Mouse (Mus musculus) CH12.LX (cell line): ENCODE data around the gene Rhoq. TPM values are rescaled to one million over a fixed set of nuclear protein-coding genes. Genes with fewer than 3 reads are reported as not detected.

ENCODE experiments used
- DNase-seq: peaks from one replicate; pipeline ENCODE4 v3.0.0-alpha.2; 2013; ENCODE audit errors: extremely low read depth
- H3K27ac ChIP-seq: 2 replicates; pipeline ENCODE4 v1.5.1; 2012; ENCODE audit warnings: low read depth, mild to moderate bottlenecking, control low read depth, moderate library complexity; ENCODE audit not compliant: insufficient read depth
- H3K27me3 ChIP-seq: replicated peaks from 2 replicates; pipeline ENCODE3; 2012; ENCODE audit warnings: inconsistent platforms
- H3K36me3 ChIP-seq, 2 experiments: replicated peaks in 1 of 2; 2 replicates each; pipeline versions ENCODE3 to v1.6.1; 2012; ENCODE audit warnings: inconsistent platforms in 1 of 2, low read length in 1 of 2, mild to moderate bottlenecking in 1 of 2, mixed read lengths in 1 of 2, moderate library complexity in 1 of 2; ENCODE audit not compliant: control insufficient read depth in 1 of 2, insufficient read depth in 1 of 2
- H3K4me1 ChIP-seq, 2 experiments: 2 replicates each; pipeline ENCODE4 v1.6.1; 2012; ENCODE audit warnings: inconsistent platforms in 1 of 2, moderate library complexity in 1 of 2; ENCODE audit not compliant: insufficient read depth in 2 of 2, control insufficient read depth in 1 of 2
- H3K4me2 ChIP-seq: 2 replicates; pipeline ENCODE4 v1.6.1; 2012; ENCODE audit warnings: low read depth, mild to moderate bottlenecking, control low read depth; ENCODE audit not compliant: poor library complexity, insufficient read depth, severe bottlenecking
- H3K4me3 ChIP-seq, 3 experiments: fragments of 150-350 bp in 1 of 3; sonication (generic) in 1 of 3; replicated peaks in 1 of 3; 2 replicates each; pipeline versions ENCODE3 to v1.5.1; 2011 to 2012; ENCODE audit warnings: low read depth in 2 of 3, low read length in 2 of 3, mild to moderate bottlenecking in 2 of 3, moderate library complexity in 2 of 3, control low read depth in 1 of 3, improper control_type of control experiment in 1 of 3, inconsistent platforms in 1 of 3, mixed read lengths in 1 of 3; ENCODE audit not compliant: poor library complexity in 1 of 3
- H3K79me2 ChIP-seq: replicated peaks from 2 replicates; pipeline ENCODE4 v1.6.1; 2012; ENCODE audit warnings: mild to moderate bottlenecking, moderate library complexity; ENCODE audit not compliant: control insufficient read depth, poor library complexity, insufficient read depth, severe bottlenecking; ENCODE audit errors: extremely low read depth
- H3K9ac ChIP-seq: 2 replicates; pipeline ENCODE4 v1.6.1; 2012; ENCODE audit warnings: low read depth, mild to moderate bottlenecking, control low read depth, moderate library complexity; ENCODE audit not compliant: insufficient read depth
- H3K9me3 ChIP-seq: replicated peaks from 2 replicates; pipeline ENCODE3; 2012; ENCODE audit warnings: low read length, inconsistent platforms, mixed read lengths
- BHLHE40 ChIP-seq: IDR thresholded peaks from 2 replicates; pipeline ENCODE4 v1.6.1; 2011; ENCODE audit warnings: mild to moderate bottlenecking, low read depth, low read length, improper control_type of control experiment
- CHD1 ChIP-seq: IDR thresholded peaks from 2 replicates; pipeline ENCODE4 v1.6.1; 2012; ENCODE audit warnings: low read depth, low read length, improper control_type of control experiment, inconsistent platforms
- CHD2 ChIP-seq: IDR thresholded peaks from 2 replicates; pipeline ENCODE4 v1.6.1; 2011; ENCODE audit warnings: low read length, improper control_type of control experiment
- CTCF ChIP-seq, 2 experiments: IDR thresholded peaks in 1 of 2; conservative IDR thresholded peaks in 1 of 2; 2 replicates each; pipeline ENCODE4 v1.5.1; 2011 to 2012; ENCODE audit warnings: low read depth in 2 of 2, low read length in 2 of 2, improper control_type of control experiment in 1 of 2, inconsistent platforms in 1 of 2, mild to moderate bottlenecking in 1 of 2, moderate library complexity in 1 of 2
- E2F4 ChIP-seq: IDR thresholded peaks from 2 replicates; pipeline ENCODE4 v1.6.1; 2011; ENCODE audit warnings: low read depth, low read length, improper control_type of control experiment; ENCODE audit not compliant: insufficient replicate concordance
- ELF1 ChIP-seq: IDR thresholded peaks from 2 replicates; pipeline ENCODE4 v1.6.1; 2014; ENCODE audit warnings: low read depth, mild to moderate bottlenecking, inconsistent platforms, low read length, improper control_type of control experiment
- EP300 ChIP-seq: IDR thresholded peaks from 2 replicates; pipeline ENCODE4 v1.6.1; 2011; ENCODE audit warnings: low read length, improper control_type of control experiment
- ETS1 ChIP-seq: conservative IDR thresholded peaks from 2 replicates; pipeline ENCODE4 v1.6.1; 2012; ENCODE audit warnings: low read depth, mild to moderate bottlenecking, inconsistent platforms, low read length, improper control_type of control experiment, moderate library complexity
- GABPA ChIP-seq: IDR thresholded peaks from 2 replicates; pipeline ENCODE4 v1.6.1; 2012; ENCODE audit warnings: low read depth, low read length, improper control_type of control experiment, inconsistent platforms; ENCODE audit not compliant: insufficient replicate concordance
- HCFC1 ChIP-seq: IDR thresholded peaks from 2 replicates; pipeline ENCODE4 v1.6.1; 2012; ENCODE audit warnings: low read depth, mild to moderate bottlenecking, inconsistent platforms, low read length, improper control_type of control experiment
- IRF4 ChIP-seq: IDR thresholded peaks from 2 replicates; pipeline ENCODE4 v1.6.1; 2014; ENCODE audit warnings: low read depth, mild to moderate bottlenecking, inconsistent platforms, low read length, improper control_type of control experiment
- JUN ChIP-seq: IDR thresholded peaks from 2 replicates; pipeline ENCODE4 v1.6.1; 2011; ENCODE audit warnings: low read depth, mild to moderate bottlenecking, low read length, improper control_type of control experiment, moderate library complexity; ENCODE audit not compliant: insufficient read depth
- JUND ChIP-seq: conservative IDR thresholded peaks from 2 replicates; pipeline ENCODE4 v1.6.1; 2011; ENCODE audit warnings: low read depth, low read length, improper control_type of control experiment
- KAT2A ChIP-seq: IDR thresholded peaks from 2 replicates; pipeline ENCODE4 v1.6.1; 2012; ENCODE audit warnings: low read length, improper control_type of control experiment, inconsistent platforms; ENCODE audit not compliant: insufficient replicate concordance
- MAFK ChIP-seq: IDR thresholded peaks from 2 replicates; pipeline ENCODE4 v1.6.1; 2011; ENCODE audit warnings: low read length, improper control_type of control experiment; ENCODE audit not compliant: insufficient replicate concordance
- MAX ChIP-seq: IDR thresholded peaks from 2 replicates; pipeline ENCODE4 v1.6.1; 2011; ENCODE audit warnings: low read length, improper control_type of control experiment
- MAZ ChIP-seq: IDR thresholded peaks from 2 replicates; pipeline ENCODE4 v1.6.1; 2012; ENCODE audit warnings: low read depth, mild to moderate bottlenecking, inconsistent platforms, low read length, improper control_type of control experiment, moderate library complexity
- MEF2A ChIP-seq: IDR thresholded peaks from 2 replicates; pipeline ENCODE4 v1.6.1; 2014; ENCODE audit warnings: low read depth, mild to moderate bottlenecking, inconsistent platforms, low read length, improper control_type of control experiment, borderline replicate concordance
- MXI1 ChIP-seq: IDR thresholded peaks from 2 replicates; pipeline ENCODE4 v1.6.1; 2011; ENCODE audit warnings: mild to moderate bottlenecking, low read depth, low read length, improper control_type of control experiment
- MYC ChIP-seq: IDR thresholded peaks from 2 replicates; pipeline ENCODE4 v1.6.1; 2011; ENCODE audit warnings: low read depth, mild to moderate bottlenecking, improper control_type of control experiment, low read length
- NELFE ChIP-seq: IDR thresholded peaks from 2 replicates; pipeline ENCODE4 v1.6.1; 2011; ENCODE audit warnings: low read depth, low read length, improper control_type of control experiment
- NRF1 ChIP-seq: IDR thresholded peaks from 2 replicates; pipeline ENCODE4 v1.6.1; 2014; ENCODE audit warnings: low read depth, mild to moderate bottlenecking, inconsistent platforms, low read length, improper control_type of control experiment, moderate library complexity
- PAX5 ChIP-seq: IDR thresholded peaks from 2 replicates; pipeline ENCODE4 v1.6.1; 2012; ENCODE audit warnings: low read length, inconsistent platforms, mixed read lengths
- POLR2A ChIP-seq: IDR thresholded peaks from 2 replicates; pipeline ENCODE4 v1.6.1; 2011; ENCODE audit warnings: low read depth, mild to moderate bottlenecking, improper control_type of control experiment, low read length
- POLR2AphosphoS2 ChIP-seq: IDR thresholded peaks from 2 replicates; pipeline ENCODE4 v1.6.1; 2011; ENCODE audit warnings: low read depth, low read length, improper control_type of control experiment
- RAD21 ChIP-seq: IDR thresholded peaks from 2 replicates; pipeline ENCODE4 v1.6.1; 2011; ENCODE audit warnings: low read depth, mild to moderate bottlenecking, low read length, improper control_type of control experiment, moderate library complexity
- RCOR1 ChIP-seq: conservative IDR thresholded peaks from 2 replicates; pipeline ENCODE4 v1.6.1; 2012; ENCODE audit warnings: low read depth, mild to moderate bottlenecking, inconsistent platforms, low read length, improper control_type of control experiment
- SIN3A ChIP-seq: IDR thresholded peaks from 2 replicates; pipeline ENCODE4 v1.6.1; 2012; ENCODE audit warnings: low read length, improper control_type of control experiment, inconsistent platforms
- SMC3 ChIP-seq: IDR thresholded peaks from 2 replicates; pipeline ENCODE4 v1.6.1; 2011; ENCODE audit warnings: low read depth, low read length, improper control_type of control experiment
- TBP ChIP-seq: conservative IDR thresholded peaks from 2 replicates; pipeline ENCODE4 v1.6.1; 2011; ENCODE audit warnings: low read depth, low read length, improper control_type of control experiment
- TCF12 ChIP-seq: IDR thresholded peaks from 2 replicates; pipeline ENCODE4 v1.6.1; 2014; ENCODE audit warnings: low read depth, mild to moderate bottlenecking, inconsistent platforms, low read length, improper control_type of control experiment
- UBTF ChIP-seq: IDR thresholded peaks from 2 replicates; pipeline ENCODE4 v1.6.1; 2012; ENCODE audit warnings: low read depth, mild to moderate bottlenecking, inconsistent platforms, low read length, improper control_type of control experiment, moderate library complexity
- USF1 ChIP-seq: IDR thresholded peaks from 2 replicates; pipeline ENCODE4 v1.6.1; 2014; ENCODE audit warnings: low read depth, mild to moderate bottlenecking, inconsistent platforms, low read length, improper control_type of control experiment
- USF2 ChIP-seq: conservative IDR thresholded peaks from 2 replicates; pipeline ENCODE4 v1.6.1; 2011; ENCODE audit warnings: low read depth, low read length, improper control_type of control experiment
- ZC3H11A ChIP-seq: IDR thresholded peaks from 2 replicates; pipeline ENCODE4 v1.6.1; 2012; ENCODE audit warnings: low read depth, mild to moderate bottlenecking, inconsistent platforms, low read length, improper control_type of control experiment
- ZKSCAN1 ChIP-seq: IDR thresholded peaks from 2 replicates; pipeline ENCODE4 v1.6.1; 2012; ENCODE audit warnings: low read depth, inconsistent platforms, low read length, improper control_type of control experiment, borderline replicate concordance
- ZMIZ1 ChIP-seq: IDR thresholded peaks from 2 replicates; pipeline ENCODE4 v1.6.1; 2012; ENCODE audit warnings: low read depth, mild to moderate bottlenecking, inconsistent platforms, low read length, improper control_type of control experiment
- ZNF384 ChIP-seq: IDR thresholded peaks from 2 replicates; pipeline ENCODE4 v1.6.1; 2012; ENCODE audit warnings: low read depth, low read length, improper control_type of control experiment, inconsistent platforms
- dilution Hi-C: fragments of 300-500 bp; cut with MboI; formaldehyde crosslinking; loops from 2 replicates; pipeline ENCODE4 v1.14.3; 2020; ENCODE audit warnings: low sequenced_read_pairs; ENCODE audit not compliant: extremely low pct_unique_long_range_greater_than_20kb, extremely low pct_ligation_motif_present
- in situ Hi-C: fragments of 300-500 bp; cut with MboI; formaldehyde crosslinking; loops from 3 replicates; pipeline ENCODE4 v1.14.3; 2019; ENCODE audit warnings: low sequenced_read_pairs, low pct_ligation_motif_present, low pct_unique_long_range_greater_than_20kb, mixed read lengths
- polyA plus RNA-seq: library from polyadenylated mRNA; unstranded; fragments of >175 nt; gene quantifications from 2 replicates; pipeline ENCODE4 v1.2.1, GENCODE M21; 2012; ENCODE audit warnings: low read depth; ENCODE audit not compliant: insufficient read length
- total RNA-seq, 2 experiments: library from RNA; depleted of rRNA; stranded (reverse); fragments of 300-350 nt in 1 of 2; fragments of >200 nt in 1 of 2; gene quantifications; 2 replicates each; pipeline ENCODE4 v1.2.3; 2012 to 2014

Rhoq gene
- total and polyA plus RNA-seq, 3 experiments: 18.8 to 24.4 (median 23.2) TPM

GRCm38 (mm10) chr17:86957968-86958367 lies 4.9 kb upstream of the Rhoq start:
- no peak for DNase-seq
- Histone ChIP-seq H3K27ac (peak overlapping the region; percentile 90), H3K4me2 (peak overlapping the region; percentile 31), H3K9me3 (peaks cover 24% of the 10 kb centered on the region), H3K9ac (peak overlapping the region; percentile 77), H3K4me1 (peaks cover 18 to 46% of the 10 kb centered on the region in 2 experiments; a peak in 3 of 4 replicates), H3K4me3 (peak overlapping the region; percentile 34 to 60 (median 52))
- in situ Hi-C loops: no loop called here
- dilution Hi-C loops: no loop called here
- no peak for TF ChIP-seq SMC3
- TF ChIP-seq BHLHE40: peak; percentile 15; the same call in 1 of the 2 replicates
- TF ChIP-seq MAZ: no peak
- peak; percentile 63; the same call in 1 of the 2 replicates for TF ChIP-seq TCF12
- TF ChIP-seq NELFE: no peak
- no peak; the same call in 1 of the 2 replicates for TF ChIP-seq HCFC1
- no peak for TF ChIP-seq MAX
- TF ChIP-seq MAFK: no peak
- no peak for TF ChIP-seq ZMIZ1
- TF ChIP-seq CHD2: no peak
- peak; percentile 53 for TF ChIP-seq SIN3A
- no peak for TF ChIP-seq ZKSCAN1
- no peak for TF ChIP-seq USF1
- no peak for TF ChIP-seq GABPA
- TF ChIP-seq MXI1: peak; percentile 62; the same call in 1 of the 2 replicates
- TF ChIP-seq USF2: no peak
- TF ChIP-seq JUND: no peak
- TF ChIP-seq EP300: peak; percentile 32; the same call in 1 of the 2 replicates
- peak; percentile 47; the same call in 1 of the 2 replicates for TF ChIP-seq MEF2A
- no peak for TF ChIP-seq NRF1
- TF ChIP-seq ZC3H11A: no peak
- no peak for TF ChIP-seq MYC
- TF ChIP-seq IRF4: 0 out of 2 replicates have a peak, but pooled peaks have one; percentile 60
- peak; percentile 48 for TF ChIP-seq ETS1
- no peak for TF ChIP-seq UBTF
- TF ChIP-seq ZNF384: no peak
- peak; percentile 66 for TF ChIP-seq ELF1
- TF ChIP-seq RCOR1: no peak
- no peak for TF ChIP-seq PAX5
- TF ChIP-seq POLR2AphosphoS2: no peak
- TF ChIP-seq E2F4: no peak
- no peak for TF ChIP-seq JUN
- 0 out of 2 replicates have a peak, but pooled peaks have one; percentile 12 for TF ChIP-seq KAT2A
- no peak for TF ChIP-seq CHD1
- 0 out of 2 replicates have a peak, but pooled peaks have one; percentile 21 for TF ChIP-seq TBP
- peak; percentile 68 for TF ChIP-seq POLR2A
- TF ChIP-seq RAD21: no peak
- TF ChIP-seq CTCF (conservative IDR thresholded peaks at IDR 0.05 in 1 of 2, IDR thresholded peaks at IDR 0.05 in 1 of 2; ENCODE audit: low read depth in 2 of 2, low read length in 2 of 2): no peak
- TF ChIP-seq, all 38 proteins: peak for 12
- H3K79me2 ChIP-seq: no peaks in the 10 kb centered on the region
- H3K27me3 ChIP-seq: no peaks in the 10 kb centered on the region
- peaks cover 0 to 2% of the 10 kb centered on the region in 2 experiments for H3K36me3 ChIP-seq
